Mouse (Mus musculus): ENCODE results near the gene Pla2g12b. TPM values are rescaled to one million over a fixed set of nuclear protein-coding genes. Genes with fewer than 3 reads are reported as not detected.

Gene Pla2g12b
- polyA plus RNA-seq, 1 experiment from 2014 or later = 57.6 TPM

DNA sequence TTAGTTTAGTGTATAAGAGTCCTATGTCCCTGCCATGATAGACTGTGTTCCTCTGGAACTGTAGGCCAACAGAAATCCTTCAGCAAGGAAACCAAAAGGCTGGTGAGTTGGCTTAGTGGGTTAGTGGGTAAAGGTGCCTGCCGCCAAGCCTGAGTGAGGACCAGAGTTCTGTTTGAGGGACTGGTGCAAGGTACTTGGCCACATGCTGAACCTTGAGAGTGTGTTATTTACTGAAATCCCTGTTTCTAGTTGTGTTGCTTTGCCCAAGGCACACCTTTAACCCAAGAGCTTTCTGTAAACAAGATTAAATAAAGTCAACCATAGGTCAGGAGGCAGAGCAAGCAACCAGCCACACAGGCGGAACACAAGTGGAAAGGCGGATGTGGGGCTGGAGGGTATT, 62.1 kb downstream of the Pla2g12b start:
- Histone ChIP-seq H3K4me2 (ENCODE audit: low read depth, low read length) (no peak overlapping the region), H3K4me1 (ENCODE audit: control insufficient read depth, low read depth, low read length) (no peaks in the 10 kb centered on the region), H3K9ac (ENCODE audit: low read depth, low read length) (no peak overlapping the region), H3K36me3 (ENCODE audit: control insufficient read depth, insufficient read depth) (no peaks in the 10 kb centered on the region), H3K4me3 (ENCODE audit: low read depth, low read length) (no peak overlapping the region), H3K9me3 (replicated peaks; ENCODE audit: control insufficient read depth, low read length) (no peaks in the 10 kb centered on the region), H3K27me3 (ENCODE audit: control insufficient read depth, insufficient read depth, low read depth, low read length) (no peaks in the 10 kb centered on the region), H3K27ac (ENCODE audit: low read length) (no peak overlapping the region)
- ATAC-seq (ENCODE audit: low read depth) = no peak
- WGBS (ENCODE audit: insufficient replicate concordance) = 74% methylated on average over 3 of the region's 3 CpGs

DNA sequence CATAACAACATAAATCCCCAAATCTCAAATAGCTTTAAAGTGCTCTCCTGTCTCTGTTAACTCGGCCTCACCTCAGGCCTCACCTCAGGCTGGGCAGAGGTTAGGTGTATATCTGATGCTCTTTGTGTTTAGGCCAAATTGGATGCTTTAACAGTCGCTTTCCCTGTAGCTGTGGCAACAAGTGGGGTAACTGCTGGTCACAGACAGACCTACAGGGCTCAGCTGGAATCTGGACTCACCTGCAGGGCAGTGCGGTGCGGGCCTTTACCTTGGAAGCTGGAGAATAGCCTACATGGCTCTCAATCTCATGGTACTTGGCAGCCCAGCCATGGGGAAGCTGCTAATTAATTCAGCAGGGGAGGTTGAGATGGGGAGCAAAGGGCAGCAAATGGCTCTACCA, 63.2 kb downstream of the Pla2g12b start:
- no peaks in the 10 kb centered on the region for H3K36me3 ChIP-seq (ENCODE audit: control insufficient read depth, insufficient read depth)
- ATAC-seq (ENCODE audit: low read depth) = no peak
- H3K4me3 ChIP-seq (ENCODE audit: low read depth, low read length) = no peak overlapping the region
- H3K4me2 ChIP-seq (ENCODE audit: low read depth, low read length) = no peak overlapping the region
- H3K27me3 ChIP-seq (ENCODE audit: control insufficient read depth, insufficient read depth, low read depth, low read length) = no peaks in the 10 kb centered on the region
- WGBS (ENCODE audit: insufficient replicate concordance) = 75% methylated on average over 4 of the region's 4 CpGs
- no peak overlapping the region for H3K9ac ChIP-seq (ENCODE audit: low read depth, low read length)
- H3K27ac ChIP-seq (ENCODE audit: low read length) = no peak overlapping the region
- no peaks in the 10 kb centered on the region for H3K9me3 ChIP-seq (replicated peaks; ENCODE audit: control insufficient read depth, low read length)
- no peaks in the 10 kb centered on the region for H3K4me1 ChIP-seq (ENCODE audit: control insufficient read depth, low read depth, low read length)

DNA sequence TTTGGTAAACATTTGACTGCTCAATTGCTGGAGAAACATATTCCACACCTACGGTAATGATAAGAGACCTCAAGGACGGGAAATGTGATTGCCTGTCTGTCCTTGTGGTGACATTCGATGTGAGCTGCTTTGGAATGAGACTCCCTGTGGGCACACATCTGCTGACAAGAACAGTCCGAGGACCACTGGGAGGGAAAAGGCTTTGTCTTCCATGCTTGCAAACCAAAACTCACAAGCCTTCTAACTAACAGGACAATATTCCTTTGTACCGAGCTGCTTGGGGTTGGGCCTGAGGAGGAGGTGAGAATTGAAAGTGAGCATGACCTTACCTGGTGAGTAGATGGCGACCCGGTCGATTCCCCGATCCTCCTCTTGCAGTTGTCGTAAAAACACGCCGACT, 63.8 kb downstream of the Pla2g12b start:
- no peak overlapping the region for H3K27ac ChIP-seq (ENCODE audit: low read length)
- no peak overlapping the region for H3K4me3 ChIP-seq (ENCODE audit: low read depth, low read length)
- no peak for ATAC-seq (ENCODE audit: low read depth)
- no peaks in the 10 kb centered on the region for H3K27me3 ChIP-seq (ENCODE audit: control insufficient read depth, insufficient read depth, low read depth, low read length)
- no peaks in the 10 kb centered on the region for H3K9me3 ChIP-seq (replicated peaks; ENCODE audit: control insufficient read depth, low read length)
- H3K9ac ChIP-seq (ENCODE audit: low read depth, low read length) = no peak overlapping the region
- H3K4me2 ChIP-seq (ENCODE audit: low read depth, low read length) = no peak overlapping the region
- 78% methylated on average over 12 of the region's 12 CpGs for WGBS (ENCODE audit: insufficient replicate concordance)
- H3K4me1 ChIP-seq (ENCODE audit: control insufficient read depth, low read depth, low read length) = no peaks in the 10 kb centered on the region
- H3K36me3 ChIP-seq (ENCODE audit: control insufficient read depth, insufficient read depth) = no peaks in the 10 kb centered on the region

DNA sequence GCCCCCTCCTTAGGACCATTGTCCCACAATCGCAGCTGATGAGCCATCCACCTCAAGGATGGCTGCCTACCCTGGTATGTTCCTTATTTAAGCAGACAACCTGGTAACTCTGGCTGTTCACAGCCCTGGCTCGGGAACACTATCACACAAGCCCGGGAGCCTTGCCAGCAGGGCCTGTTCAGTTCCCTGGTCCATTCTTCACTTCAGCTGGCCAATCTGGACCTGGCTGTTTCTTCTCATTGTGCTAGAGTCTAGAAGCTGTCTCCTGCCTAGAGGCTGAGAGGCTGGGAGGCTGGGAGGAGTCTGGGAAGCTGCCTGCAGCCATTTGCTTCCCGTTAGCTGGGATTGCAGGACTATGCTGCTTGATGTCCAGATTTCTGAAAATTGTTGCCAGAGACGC, 67.0 kb downstream of the Pla2g12b start:
- H3K9me3 ChIP-seq (replicated peaks; ENCODE audit: control insufficient read depth, low read length) = no peaks in the 10 kb centered on the region
- no peak overlapping the region for H3K27ac ChIP-seq (ENCODE audit: low read length)
- H3K36me3 ChIP-seq (ENCODE audit: control insufficient read depth, insufficient read depth) = no peaks in the 10 kb centered on the region
- no peak overlapping the region for H3K4me3 ChIP-seq (ENCODE audit: low read depth, low read length)
- no peaks in the 10 kb centered on the region for H3K4me1 ChIP-seq (ENCODE audit: control insufficient read depth, low read depth, low read length)
- 60% methylated on average over 5 of the region's 5 CpGs for WGBS (ENCODE audit: insufficient replicate concordance)
- ATAC-seq (ENCODE audit: low read depth) = no peak
- no peak overlapping the region for H3K4me2 ChIP-seq (ENCODE audit: low read depth, low read length)
- H3K9ac ChIP-seq (ENCODE audit: low read depth, low read length) = no peak overlapping the region
- H3K27me3 ChIP-seq (ENCODE audit: control insufficient read depth, insufficient read depth, low read depth, low read length) = no peaks in the 10 kb centered on the region

Other genes with a start within 250 kb of the Pla2g12b start
- 9.4 and 11.9 TPM in 2 replicates for gene Sept10, start 181.8 kb upstream of the Pla2g12b start, polyA plus RNA-seq (2015; fragmentation: Nextera tagmentation; extraction: Ambion mirVana)
- 2.5 and 2.7 TPM in 2 replicates for gene Sowahc, start 181.7 kb upstream of the Pla2g12b start, polyA plus RNA-seq (2015; fragmentation: Nextera tagmentation; extraction: Ambion mirVana)
- 14.9 and 15.0 TPM in 2 replicates for gene P4ha1, start 80.4 kb upstream of the Pla2g12b start, polyA plus RNA-seq (2015; fragmentation: Nextera tagmentation; extraction: Ambion mirVana)
- gene Gm10273, start 8.0 kb upstream of the Pla2g12b start, polyA plus RNA-seq (2015; fragmentation: Nextera tagmentation; extraction: Ambion mirVana) = 3.3 and 5.6 TPM in 2 replicates
- gene Oit3, start 38.1 kb downstream of the Pla2g12b start, polyA plus RNA-seq (2015; fragmentation: Nextera tagmentation; extraction: Ambion mirVana) = 21.0 and 21.8 TPM in 2 replicates
- not detected in 2 replicates for gene Gm10322, start 212.4 kb downstream of the Pla2g12b start, polyA plus RNA-seq (2015; fragmentation: Nextera tagmentation; extraction: Ambion mirVana)
- gene Mcu, start 213.0 kb downstream of the Pla2g12b start, polyA plus RNA-seq (2015; fragmentation: Nextera tagmentation; extraction: Ambion mirVana) = 9.7 and 11.7 TPM in 2 replicates